ENCODE assay signal across 14 mouse cellular contexts in the genomic region with DNA sequence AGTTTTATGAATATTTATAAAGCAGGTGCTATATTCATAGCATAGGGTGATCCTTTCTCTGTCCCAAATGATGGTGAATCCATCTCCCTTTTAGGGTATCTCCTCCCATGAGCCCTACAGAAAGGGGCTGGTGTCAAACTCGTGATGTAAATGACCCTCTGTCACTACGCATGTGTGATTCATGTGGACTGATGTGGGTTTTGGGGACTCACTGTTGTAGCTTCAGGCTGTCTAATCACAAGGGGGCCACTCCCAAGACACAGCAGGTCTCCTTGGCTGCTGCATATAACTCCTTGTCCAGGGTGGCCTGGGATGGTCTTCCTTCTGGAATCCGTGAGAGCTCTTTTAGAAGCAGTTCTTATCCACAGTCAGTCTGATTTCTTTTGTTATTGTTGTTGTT. TPM values are rescaled to one million over a fixed set of nuclear protein-coding genes. Genes with fewer than 3 reads are reported as not detected.
"Had no signal": no experiment of that assay in that cellular context is flagged by ENCODE, and none has a peak within 500 bp of the region (broad histone marks: within the 10 kb centered on the region; RNA-seq: fewer than 3 reads in every experiment).

No protein-coding gene starts in this region.

- H3K4me3 ChIP-seq: limb, embryonic 15.5 days; midbrain, embryonic 10.5 days; stomach, embryonic 15.5 days had no signal

- H3K4me2 ChIP-seq: limb, embryonic 15.5 days; lung, embryonic 14.5 days; stomach, embryonic 15.5 days had no signal

- H3K9me3 ChIP-seq: limb, embryonic 15.5 days; midbrain, embryonic 10.5 days; stomach, embryonic 15.5 days had no signal

- H3K27ac ChIP-seq: stomach, embryonic 15.5 days had no signal

- H3K36me3 ChIP-seq: limb, embryonic 15.5 days; midbrain, embryonic 10.5 days; stomach, embryonic 15.5 days had no signal

- H3K9ac ChIP-seq: limb, embryonic 15.5 days; lung, embryonic 14.5 days; stomach, embryonic 15.5 days had no signal

- DNase-seq: kidney, adult 8-10 months; kidney, postnatal 36 days; lung, embryonic 14.5 days; lung, postnatal 10 days; lung, postnatal 4 days; right cerebral cortex, postnatal 14 days; thymus, adult 2 months; thymus, postnatal 25 days had no signal

- ATAC-seq: intestine, embryonic 16.5 days; midbrain, embryonic 16.5 days had no signal

- H3K4me1 ChIP-seq: stomach, embryonic 15.5 days had no signal

- H3K27me3 ChIP-seq: limb, embryonic 15.5 days; stomach, embryonic 15.5 days had no signal

RNA-seq across cellular contexts. Expression of a gene that starts 24.9 kb away (rescaled TPM):
- polyA plus RNA-seq: limb, embryonic 11.5 days had no signal
